Mouse (Mus musculus) liver, adult 2 months (tissue): Measurements from ENCODE around the gene Mlycd.

Experiments used
- CTCF ChIP-seq: fragments of 200-500 bp; IDR thresholded peaks from 2 replicates; pipeline ENCODE4 v1.5.1; 2011; ENCODE audit warnings: low read depth, low read length, control low read depth
- POLR2A ChIP-seq: fragments of 200-500 bp; IDR thresholded peaks from 2 replicates; pipeline ENCODE4 v1.6.1; 2011; ENCODE audit warnings: low read length, control low read depth; ENCODE audit not compliant: insufficient read depth; ENCODE audit errors: extremely low read depth

DNA sequence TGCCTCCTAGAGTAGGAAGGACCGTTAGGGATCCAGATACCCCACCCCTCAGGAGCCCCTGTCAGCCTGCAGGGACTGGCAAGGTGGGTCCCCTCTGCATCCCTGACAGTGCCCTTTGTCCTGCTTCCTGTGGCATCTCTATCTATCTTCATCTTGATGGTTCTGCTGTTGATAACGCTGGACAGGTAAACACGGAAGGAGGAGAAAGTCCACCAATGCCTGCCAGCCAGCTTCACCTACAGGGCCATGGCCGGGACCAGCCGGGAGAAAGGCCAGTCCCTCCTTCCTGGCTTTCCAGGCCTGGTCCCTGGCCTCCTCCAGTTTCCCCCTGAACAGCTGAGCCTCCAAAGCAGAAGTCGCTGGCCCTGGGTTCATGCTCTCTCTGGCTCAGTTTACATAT lies 39.9 kb downstream of the Mlycd start:
- TF ChIP-seq POLR2A (no peak), CTCF (no peak)
